Mouse (Mus musculus): ENCODE results near the gene Gucy2g. TPM values are rescaled to one million over a fixed set of nuclear protein-coding genes. Genes with fewer than 3 reads are reported as not detected.

Gene Gucy2g
- total and polyA plus RNA-seq, 3 experiments: not detected

DNA sequence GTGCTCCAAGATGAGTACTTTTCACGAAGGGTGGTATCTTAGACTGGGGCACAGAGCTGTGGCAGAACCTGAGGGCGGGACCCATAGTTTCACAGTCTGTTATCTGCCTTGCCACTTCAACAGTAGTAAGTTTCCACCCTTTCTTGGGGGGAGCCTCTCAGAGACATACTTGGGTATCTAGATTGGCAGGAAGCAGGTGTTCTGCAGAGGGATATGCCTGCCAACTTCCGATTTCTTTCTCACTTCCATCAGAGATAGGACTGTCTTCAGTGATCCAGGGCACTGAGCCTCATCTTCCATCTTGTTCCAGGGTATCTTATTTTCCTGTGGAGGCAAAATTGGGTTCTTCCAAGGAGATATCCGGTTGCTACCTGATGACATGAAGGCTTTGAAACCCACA is 43.1 kb upstream of the Gucy2g start:
- Histone ChIP-seq H3K27ac (ENCODE audit: insufficient read depth, low read depth) (no peak overlapping the region), H3K4me3 (replicated peaks in 1 of 3; ENCODE audit: low read depth in 2 of 3, low read length in 2 of 3, poor library complexity in 1 of 3) (no peak overlapping the region), H3K4me2 (ENCODE audit: insufficient read depth, low read depth, poor library complexity, severe bottlenecking) (no peak overlapping the region), H3K79me2 (replicated peaks; ENCODE audit: control insufficient read depth, extremely low read depth, insufficient read depth, poor library complexity, severe bottlenecking) (no peaks in the 10 kb centered on the region), H3K9ac (ENCODE audit: insufficient read depth, low read depth) (no peak overlapping the region), H3K4me1 (ENCODE audit: control insufficient read depth in 1 of 2, insufficient read depth in 2 of 2) (peaks cover 0 to 3% of the 10 kb centered on the region in 2 experiments; a peak in 1 of 4 replicates), H3K27me3 (replicated peaks) (no peaks in the 10 kb centered on the region), H3K9me3 (replicated peaks; ENCODE audit: low read length) (peaks cover 3% of the 10 kb centered on the region), H3K36me3 (replicated peaks in 1 of 2; ENCODE audit: control insufficient read depth in 1 of 2, insufficient read depth in 1 of 2, low read length in 1 of 2) (peaks cover 76 to 98% of the 10 kb centered on the region in 2 experiments)
- in situ Hi-C loops (cut with MboI; ENCODE audit: low pct_ligation_motif_present, low pct_unique_long_range_greater_than_20kb, low sequenced_read_pairs): no loop called here
- no peak for DNase-seq (ENCODE audit: extremely low read depth)
- TF ChIP-seq CTCF (conservative IDR thresholded peaks at IDR 0.05 in 1 of 2, IDR thresholded peaks at IDR 0.05 in 1 of 2; ENCODE audit: low read depth in 2 of 2, low read length in 2 of 2) (no peak), PAX5 (IDR thresholded peaks at IDR 0.05; ENCODE audit: low read length) (no peak), MAZ (IDR thresholded peaks at IDR 0.05; ENCODE audit: low read depth, low read length) (no peak), USF2 (conservative IDR thresholded peaks at IDR 0.05; ENCODE audit: low read depth, low read length) (no peak), TCF12 (IDR thresholded peaks at IDR 0.05; ENCODE audit: low read depth, low read length) (no peak), CHD1 (IDR thresholded peaks at IDR 0.05; ENCODE audit: low read depth, low read length) (no peak), GABPA (IDR thresholded peaks at IDR 0.05; ENCODE audit: insufficient replicate concordance, low read depth, low read length) (no peak), UBTF (IDR thresholded peaks at IDR 0.05; ENCODE audit: low read depth, low read length) (no peak), E2F4 (IDR thresholded peaks at IDR 0.05; ENCODE audit: insufficient replicate concordance, low read depth, low read length) (no peak), USF1 (IDR thresholded peaks at IDR 0.05; ENCODE audit: low read depth, low read length) (no peak)
- dilution Hi-C loops (cut with MboI; ENCODE audit: extremely low pct_ligation_motif_present, extremely low pct_unique_long_range_greater_than_20kb, low sequenced_read_pairs): no loop called here

- Histone ChIP-seq H3K4me2 (ENCODE audit: insufficient read depth, low read depth, poor library complexity, severe bottlenecking) (no peak overlapping the region), H3K4me3 (replicated peaks in 1 of 3; ENCODE audit: low read depth in 2 of 3, low read length in 2 of 3, poor library complexity in 1 of 3) (no peak overlapping the region), H3K27ac (ENCODE audit: insufficient read depth, low read depth) (no peak overlapping the region), H3K36me3 (replicated peaks in 1 of 2; ENCODE audit: control insufficient read depth in 1 of 2, insufficient read depth in 1 of 2, low read length in 1 of 2) (peaks cover 57 to 94% of the 10 kb centered on the region in 2 experiments), H3K9ac (ENCODE audit: insufficient read depth, low read depth) (no peak overlapping the region), H3K9me3 (replicated peaks; ENCODE audit: low read length) (no peaks in the 10 kb centered on the region), H3K79me2 (replicated peaks; ENCODE audit: control insufficient read depth, extremely low read depth, insufficient read depth, poor library complexity, severe bottlenecking) (no peaks in the 10 kb centered on the region), H3K4me1 (ENCODE audit: control insufficient read depth in 1 of 2, insufficient read depth in 2 of 2) (peaks cover 0 to 14% of the 10 kb centered on the region in 2 experiments; a peak in 2 of 4 replicates), H3K27me3 (replicated peaks) (no peaks in the 10 kb centered on the region)
- TF ChIP-seq E2F4 (IDR thresholded peaks at IDR 0.05; ENCODE audit: insufficient replicate concordance, low read depth, low read length): no peak
- no peak for TF ChIP-seq KAT2A (IDR thresholded peaks at IDR 0.05; ENCODE audit: insufficient replicate concordance, low read length)
- no peak for TF ChIP-seq JUN (IDR thresholded peaks at IDR 0.05; ENCODE audit: insufficient read depth, low read depth, low read length)
- TF ChIP-seq SIN3A (IDR thresholded peaks at IDR 0.05; ENCODE audit: low read length): no peak
- TF ChIP-seq ELF1 (IDR thresholded peaks at IDR 0.05; ENCODE audit: low read depth, low read length): no peak
- no peak for TF ChIP-seq USF1 (IDR thresholded peaks at IDR 0.05; ENCODE audit: low read depth, low read length)
- TF ChIP-seq GABPA (IDR thresholded peaks at IDR 0.05; ENCODE audit: insufficient replicate concordance, low read depth, low read length): no peak
- TF ChIP-seq POLR2A (IDR thresholded peaks at IDR 0.05; ENCODE audit: low read depth, low read length): no peak
- no peak for TF ChIP-seq MAZ (IDR thresholded peaks at IDR 0.05; ENCODE audit: low read depth, low read length)
- no peak for TF ChIP-seq ZKSCAN1 (IDR thresholded peaks at IDR 0.05; ENCODE audit: borderline replicate concordance, low read depth, low read length)
- no peak for TF ChIP-seq UBTF (IDR thresholded peaks at IDR 0.05; ENCODE audit: low read depth, low read length)
- TF ChIP-seq RCOR1 (conservative IDR thresholded peaks at IDR 0.05; ENCODE audit: low read depth, low read length): no peak
- no peak for TF ChIP-seq RAD21 (IDR thresholded peaks at IDR 0.05; ENCODE audit: low read depth, low read length)
- TF ChIP-seq NELFE (IDR thresholded peaks at IDR 0.05; ENCODE audit: low read depth, low read length): no peak
- TF ChIP-seq EP300 (IDR thresholded peaks at IDR 0.05; ENCODE audit: low read length): no peak
- TF ChIP-seq CHD1 (IDR thresholded peaks at IDR 0.05; ENCODE audit: low read depth, low read length): no peak
- no peak for TF ChIP-seq POLR2AphosphoS2 (IDR thresholded peaks at IDR 0.05; ENCODE audit: low read depth, low read length)
- TF ChIP-seq USF2 (conservative IDR thresholded peaks at IDR 0.05; ENCODE audit: low read depth, low read length): no peak
- TF ChIP-seq BHLHE40 (IDR thresholded peaks at IDR 0.05; ENCODE audit: low read depth, low read length): no peak
- no peak for TF ChIP-seq IRF4 (IDR thresholded peaks at IDR 0.05; ENCODE audit: low read depth, low read length)
- DNase-seq (ENCODE audit: extremely low read depth): no peak
- in situ Hi-C loops (cut with MboI; ENCODE audit: low pct_ligation_motif_present, low pct_unique_long_range_greater_than_20kb, low sequenced_read_pairs): no loop called here
- dilution Hi-C loops (cut with MboI; ENCODE audit: extremely low pct_ligation_motif_present, extremely low pct_unique_long_range_greater_than_20kb, low sequenced_read_pairs): no loop called here
Observed at GRCm38 (mm10) chr19:55276770-55277169, 35.7 kb upstream of the Gucy2g start.

All from CH12.LX (cell line).